Mouse (Mus musculus) forebrain, embryonic 13.5 days (tissue): ENCODE results near the gene Atoh7. TPM values are rescaled to one million over a fixed set of nuclear protein-coding genes. Genes with fewer than 3 reads are reported as not detected.

Experiments
- ATAC-seq: fragments of 200-750 bp; cut with Nextera tagmentation; 2 replicates; pipeline ENCODE4 v1.8.0; 2017
- H3K27ac ChIP-seq: fragments of 300-500 bp; sonication (generic); 2 replicates; pipeline ENCODE4 v1.5.1; 2015; ENCODE audit warnings: inconsistent platforms, mild to moderate bottlenecking, moderate library complexity
- H3K27me3 ChIP-seq: fragments of 300-500 bp; sonication (generic); 2 replicates; pipeline ENCODE4 v1.6.1; 2015; ENCODE audit warnings: mild to moderate bottlenecking, inconsistent platforms
- H3K36me3 ChIP-seq: fragments of 300-500 bp; sonication (generic); 2 replicates; pipeline ENCODE4 v1.6.1; 2015; ENCODE audit warnings: mild to moderate bottlenecking, inconsistent platforms; ENCODE audit not compliant: poor library complexity, severe bottlenecking
- H3K4me1 ChIP-seq: fragments of 300-500 bp; sonication (generic); 2 replicates; pipeline ENCODE4 v1.6.1; 2015; ENCODE audit warnings: inconsistent platforms
- H3K4me2 ChIP-seq: fragments of 300-500 bp; sonication (generic); 2 replicates; pipeline ENCODE4 v1.6.1; 2015; ENCODE audit warnings: inconsistent platforms, mild to moderate bottlenecking, moderate library complexity
- H3K4me3 ChIP-seq: fragments of 300-500 bp; sonication (generic); 2 replicates; pipeline ENCODE4 v1.5.1; 2015; ENCODE audit warnings: mild to moderate bottlenecking, inconsistent platforms
- H3K9ac ChIP-seq: fragments of 300-500 bp; sonication (generic); 2 replicates; pipeline ENCODE4 v1.6.1; 2015; ENCODE audit warnings: mild to moderate bottlenecking, inconsistent platforms
- H3K9me3 ChIP-seq: fragments of 300-500 bp; sonication (generic); replicated peaks from 2 replicates; pipeline ENCODE4 v1.6.1; 2016; ENCODE audit warnings: inconsistent platforms
- WGBS: fragments of 180-500 bp; shearing (Covaris S2); methylation state at CpG from one replicate; pipeline ENCODE4 v1.1.7; 2015; 5-methylcytosine and 5-hydroxymethylcytosine counted together
- polyA plus RNA-seq: library from polyadenylated mRNA; unstranded; fragments of >200 nt; fragmentation: Nextera tagmentation; extraction: Ambion mirVana; gene quantifications from 2 replicates; pipeline ENCODE4 v1.2.1, GENCODE M21; 2015

The Atoh7 gene
- polyA plus RNA-seq, 1 experiment from 2014 or later = 0.63 TPM

GRCm38 (mm10) chr10:63100657-63101056 lies 1.2 kb downstream of the Atoh7 start:
- Histone ChIP-seq H3K27me3 (peaks cover 9% of the 10 kb centered on the region; the same call in 1 of the 2 replicates), H3K36me3 (no peaks in the 10 kb centered on the region), H3K4me2 (peak overlapping the region; percentile 96), H3K9ac (peak overlapping the region; percentile 73), H3K4me3 (peak overlapping the region; percentile 64), H3K27ac (no peak overlapping the region), H3K9me3 (no peaks in the 10 kb centered on the region), H3K4me1 (peaks cover 15% of the 10 kb centered on the region; the same call in 1 of the 2 replicates)
- 9% methylated on average over 9 of the region's 9 CpGs for WGBS
- ATAC-seq = 0 out of 2 replicates have a peak, but pooled peaks have one; percentile 39

- H3K9me3 ChIP-seq = no peaks in the 10 kb centered on the region
- 0 out of 2 replicates have a peak, but pooled peaks have one; percentile 30 for ATAC-seq
- no peak overlapping the region for H3K9ac ChIP-seq
- no peak overlapping the region for H3K27ac ChIP-seq
- no peaks in the 10 kb centered on the region for H3K4me1 ChIP-seq
- H3K36me3 ChIP-seq = no peaks in the 10 kb centered on the region
- H3K4me2 ChIP-seq = no peak overlapping the region
- 51% methylated on average over 5 of the region's 5 CpGs for WGBS
- H3K4me3 ChIP-seq = no peak overlapping the region
- H3K27me3 ChIP-seq = no peaks in the 10 kb centered on the region
These were observed 13.7 kb downstream of the Atoh7 start for GRCm38 (mm10) chr10:63113027-63113604.

DNA sequence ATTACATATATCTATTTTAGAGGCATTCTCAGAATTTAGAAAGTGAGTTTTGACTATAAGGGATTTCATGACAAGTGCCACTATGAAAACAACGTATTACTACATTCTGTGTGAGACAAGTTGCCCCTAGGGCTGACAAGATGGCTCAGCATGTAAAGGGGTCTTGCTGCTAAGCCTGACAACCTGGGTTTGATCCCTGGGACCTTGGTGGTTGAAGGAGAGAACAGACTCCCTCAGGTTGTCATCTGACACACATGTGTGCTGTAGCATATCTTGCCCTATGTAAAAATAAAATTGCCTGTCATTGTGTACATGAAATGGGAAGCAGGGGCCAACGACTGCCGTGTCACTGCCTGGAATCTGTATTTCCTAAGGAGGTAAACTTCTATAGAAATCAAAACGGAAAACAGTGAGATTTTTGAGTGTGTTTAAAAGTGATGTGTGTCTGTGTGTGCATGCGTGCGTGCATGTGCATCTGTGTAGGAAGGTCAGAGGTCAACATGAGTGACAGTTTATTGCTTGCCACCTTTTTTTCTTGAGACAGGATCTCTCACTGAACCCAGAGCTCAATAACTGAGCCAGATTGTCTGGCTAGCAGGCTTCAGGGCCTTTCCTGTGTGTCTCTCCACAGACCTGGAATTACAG lies 14.4 kb downstream of the Atoh7 start:
- Histone ChIP-seq H3K4me2 (no peak overlapping the region), H3K9me3 (no peaks in the 10 kb centered on the region), H3K9ac (no peak overlapping the region), H3K36me3 (no peaks in the 10 kb centered on the region), H3K4me1 (no peaks in the 10 kb centered on the region), H3K4me3 (no peak overlapping the region), H3K27ac (no peak overlapping the region), H3K27me3 (no peaks in the 10 kb centered on the region)
- no peak for ATAC-seq
- WGBS = 88% methylated on average over 6 of the region's 6 CpGs

DNA sequence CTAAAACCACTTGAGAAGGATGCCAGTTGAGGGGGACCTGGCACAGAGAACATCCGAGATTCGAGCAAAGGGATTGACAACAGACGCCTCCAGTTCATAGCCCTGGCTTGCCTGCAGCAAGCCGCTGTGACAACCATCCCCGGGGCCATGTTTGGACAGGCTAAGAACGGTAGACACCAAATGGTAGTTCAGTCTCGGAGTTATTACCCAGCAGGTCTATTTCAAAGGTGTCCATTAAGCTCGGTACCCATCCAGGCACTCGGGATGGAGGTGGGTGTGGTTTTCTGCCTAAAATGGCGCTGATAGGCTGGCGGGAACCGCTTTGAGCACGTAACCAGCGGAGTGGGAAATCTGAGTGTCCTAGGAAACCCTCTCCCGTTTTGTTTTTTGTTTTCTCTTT lies 16.4 kb downstream of the Atoh7 start:
- H3K9me3 ChIP-seq = no peaks in the 10 kb centered on the region
- no peak overlapping the region for H3K4me3 ChIP-seq
- no peak overlapping the region for H3K9ac ChIP-seq
- no peaks in the 10 kb centered on the region for H3K36me3 ChIP-seq
- no peaks in the 10 kb centered on the region for H3K27me3 ChIP-seq
- H3K4me1 ChIP-seq = no peaks in the 10 kb centered on the region
- H3K27ac ChIP-seq = no peak overlapping the region
- WGBS = 88% methylated on average over 15 of the region's 15 CpGs
- ATAC-seq = no peak
- no peak overlapping the region for H3K4me2 ChIP-seq

GRCm38 (mm10) chr10:63116376-63116775 lies 16.9 kb downstream of the Atoh7 start:
- 96% methylated on average over 9 of the region's 9 CpGs for WGBS
- H3K27ac ChIP-seq = no peak overlapping the region
- no peak for ATAC-seq
- H3K4me1 ChIP-seq = no peaks in the 10 kb centered on the region
- H3K9ac ChIP-seq = no peak overlapping the region
- no peaks in the 10 kb centered on the region for H3K27me3 ChIP-seq
- H3K36me3 ChIP-seq = no peaks in the 10 kb centered on the region
- H3K4me3 ChIP-seq = no peak overlapping the region
- no peak overlapping the region for H3K4me2 ChIP-seq
- H3K9me3 ChIP-seq = no peaks in the 10 kb centered on the region

GRCm38 (mm10) chr10:63117583-63117982 lies 18.1 kb downstream of the Atoh7 start:
- no peak overlapping the region for H3K27ac ChIP-seq
- no peak for ATAC-seq
- no peaks in the 10 kb centered on the region for H3K36me3 ChIP-seq
- H3K27me3 ChIP-seq = no peaks in the 10 kb centered on the region
- H3K4me3 ChIP-seq = no peak overlapping the region
- H3K9me3 ChIP-seq = no peaks in the 10 kb centered on the region
- no peak overlapping the region for H3K9ac ChIP-seq
- 93% methylated on average over 8 of the region's 8 CpGs for WGBS
- H3K4me2 ChIP-seq = no peak overlapping the region
- no peaks in the 10 kb centered on the region for H3K4me1 ChIP-seq

DNA sequence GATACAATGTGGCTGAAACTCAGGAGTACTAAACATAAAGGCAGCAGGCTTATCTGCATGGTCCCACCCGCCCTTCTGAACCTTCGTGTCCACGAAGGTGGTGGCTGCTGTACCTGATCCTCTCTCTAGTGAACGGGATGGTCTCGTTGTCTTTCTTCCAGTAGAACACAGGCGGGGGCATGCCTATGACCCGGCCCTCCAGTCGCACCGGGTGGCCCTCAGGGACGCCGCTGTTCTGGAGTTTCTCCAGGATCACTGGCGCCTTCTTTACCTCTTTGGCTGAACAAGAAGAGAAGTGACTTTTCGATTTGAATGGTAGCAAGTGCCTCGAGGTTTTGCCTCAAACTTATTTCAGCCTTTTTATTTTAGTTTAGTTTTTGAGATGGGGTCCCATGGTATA lies 20.5 kb downstream of the Atoh7 start:
- Histone ChIP-seq H3K9ac (no peak overlapping the region), H3K9me3 (no peaks in the 10 kb centered on the region), H3K27me3 (no peaks in the 10 kb centered on the region), H3K4me3 (no peak overlapping the region), H3K4me2 (no peak overlapping the region), H3K36me3 (no peaks in the 10 kb centered on the region), H3K4me1 (no peaks in the 10 kb centered on the region), H3K27ac (no peak overlapping the region)
- ATAC-seq = no peak
- WGBS = 84% methylated on average over 14 of the region's 14 CpGs

- no peak overlapping the region for H3K4me2 ChIP-seq
- no peak overlapping the region for H3K4me3 ChIP-seq
- H3K27me3 ChIP-seq = no peaks in the 10 kb centered on the region
- no peak overlapping the region for H3K27ac ChIP-seq
- H3K4me1 ChIP-seq = no peaks in the 10 kb centered on the region
- H3K9ac ChIP-seq = no peak overlapping the region
- no peak for ATAC-seq
- no peaks in the 10 kb centered on the region for H3K36me3 ChIP-seq
- no peaks in the 10 kb centered on the region for H3K9me3 ChIP-seq
- 85% methylated on average over 14 of the region's 14 CpGs for WGBS
These were observed 22.5 kb downstream of the Atoh7 start for GRCm38 (mm10) chr10:63121961-63122360.

DNA sequence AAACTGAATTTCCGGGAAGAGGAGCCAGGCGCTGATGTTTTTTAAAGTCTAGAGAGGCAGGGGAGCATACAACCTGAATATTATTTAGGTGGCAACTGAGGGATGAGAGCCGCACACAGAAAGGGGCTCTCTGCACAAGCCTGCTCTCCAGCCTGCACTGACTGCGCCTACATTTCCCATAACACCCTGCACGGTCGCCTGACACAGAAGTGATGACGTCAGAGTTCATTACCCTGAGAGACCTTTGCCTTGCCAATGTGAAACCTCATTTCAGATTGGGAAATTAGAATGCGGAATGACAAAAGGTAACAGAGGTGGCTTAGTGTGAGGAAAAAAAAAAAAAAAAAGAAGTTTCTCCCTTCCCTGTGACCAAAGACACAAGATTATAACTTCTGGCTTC lies 23.1 kb downstream of the Atoh7 start:
- Histone ChIP-seq H3K27me3 (no peaks in the 10 kb centered on the region), H3K4me3 (no peak overlapping the region), H3K4me2 (no peak overlapping the region), H3K4me1 (no peaks in the 10 kb centered on the region), H3K27ac (no peak overlapping the region), H3K9me3 (no peaks in the 10 kb centered on the region), H3K36me3 (no peaks in the 10 kb centered on the region), H3K9ac (no peak overlapping the region)
- WGBS = 32% methylated on average over 8 of the region's 8 CpGs
- ATAC-seq = peak; percentile 81

DNA sequence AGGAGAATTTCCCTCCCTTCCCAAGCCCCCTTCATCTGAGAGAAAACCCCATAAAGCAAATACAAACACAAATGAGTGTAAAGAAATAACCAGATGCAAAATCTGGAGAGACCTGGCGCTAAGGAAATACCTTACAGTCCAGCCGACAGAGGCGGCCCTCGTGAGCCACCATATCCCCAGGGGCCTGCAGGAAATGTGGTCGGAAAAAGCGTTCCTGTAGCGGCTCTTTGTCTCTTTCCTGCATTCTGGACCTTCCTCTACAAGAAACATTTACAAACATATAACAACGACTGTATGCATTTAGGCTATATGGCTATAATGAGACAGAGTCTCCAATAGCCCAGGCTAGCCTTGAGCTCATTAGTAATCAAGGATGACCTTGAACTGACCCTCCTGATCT lies 23.7 kb downstream of the Atoh7 start:
- Histone ChIP-seq H3K9me3 (no peaks in the 10 kb centered on the region), H3K4me3 (no peak overlapping the region), H3K27me3 (no peaks in the 10 kb centered on the region), H3K27ac (no peak overlapping the region), H3K9ac (no peak overlapping the region), H3K4me2 (no peak overlapping the region), H3K4me1 (no peaks in the 10 kb centered on the region), H3K36me3 (no peaks in the 10 kb centered on the region)
- ATAC-seq = no peak
- WGBS = 84% methylated on average over 8 of the region's 8 CpGs

GRCm38 (mm10) chr10:63124016-63124415 lies 24.6 kb downstream of the Atoh7 start:
- Histone ChIP-seq H3K4me1 (no peaks in the 10 kb centered on the region), H3K9ac (no peak overlapping the region), H3K4me2 (no peak overlapping the region), H3K9me3 (no peaks in the 10 kb centered on the region), H3K27me3 (no peaks in the 10 kb centered on the region), H3K4me3 (no peak overlapping the region), H3K27ac (no peak overlapping the region), H3K36me3 (no peaks in the 10 kb centered on the region)
- WGBS = 92% methylated on average over 10 of the region's 10 CpGs
- no peak for ATAC-seq

- 29% methylated on average over 11 of the region's 11 CpGs for WGBS
These were observed 25.9 kb downstream of the Atoh7 start for GRCm38 (mm10) chr10:63125343-63125742.

GRCm38 (mm10) chr10:63126116-63126515 lies 26.7 kb downstream of the Atoh7 start:
- Histone ChIP-seq H3K36me3 (no peaks in the 10 kb centered on the region), H3K27ac (no peak overlapping the region), H3K4me1 (no peaks in the 10 kb centered on the region), H3K4me2 (no peak overlapping the region), H3K27me3 (no peaks in the 10 kb centered on the region), H3K4me3 (no peak overlapping the region), H3K9ac (no peak overlapping the region), H3K9me3 (no peaks in the 10 kb centered on the region)
- 85% methylated on average over 4 of the region's 4 CpGs for WGBS
- ATAC-seq = no peak

More at GRCm38 (mm10) chr10:63125343-63125742, 25.9 kb downstream of the Atoh7 start:
- Histone ChIP-seq H3K9me3 (no peaks in the 10 kb centered on the region), H3K4me1 (no peaks in the 10 kb centered on the region), H3K27ac (no peak overlapping the region), H3K27me3 (no peaks in the 10 kb centered on the region), H3K4me3 (no peak overlapping the region), H3K9ac (no peak overlapping the region), H3K4me2 (no peak overlapping the region), H3K36me3 (no peaks in the 10 kb centered on the region)
- no peak for ATAC-seq
